Mouse (Mus musculus) lung, postnatal 0 days (tissue): Measurements from ENCODE around the gene Atxn7l1. TPM values are rescaled to one million over a fixed set of nuclear protein-coding genes. Genes with fewer than 3 reads are reported as not detected.
A peak's percentile ranks its signal among the peaks of the same experiment; 100 is the strongest.

Experiments used
- ATAC-seq: fragments of 200-750 bp; cut with Nextera tagmentation; 2 replicates; pipeline ENCODE4 v1.8.0; 2017; ENCODE audit warnings: moderate library complexity
- DNase-seq: peaks from one replicate; pipeline ENCODE4 v3.0.0-alpha.2; 2016; ENCODE audit warnings: low spot score
- H3K27ac ChIP-seq: fragments of 300-500 bp; sonication (generic); 2 replicates; pipeline ENCODE4 v1.5.1; 2014; ENCODE audit warnings: antibody characterized with exemption, mild to moderate bottlenecking, low read length, mixed read lengths
- H3K27me3 ChIP-seq: fragments of 300-500 bp; sonication (generic); replicated peaks from 2 replicates; pipeline ENCODE4 v1.6.1; 2014; ENCODE audit warnings: low read length, mixed read lengths; ENCODE audit not compliant: insufficient read depth
- H3K36me3 ChIP-seq: fragments of 300-500 bp; sonication (generic); 2 replicates; pipeline ENCODE4 v1.6.1; 2014; ENCODE audit warnings: low read length, mixed read lengths; ENCODE audit not compliant: insufficient read depth
- H3K4me1 ChIP-seq: fragments of 300-500 bp; sonication (generic); 2 replicates; pipeline ENCODE4 v1.6.1; 2014; ENCODE audit warnings: antibody characterized with exemption, low read depth, low read length, mixed read lengths; ENCODE audit not compliant: insufficient read depth
- H3K4me2 ChIP-seq: fragments of 300-500 bp; sonication (generic); replicated peaks from 2 replicates; pipeline ENCODE4 v1.6.1; 2014; ENCODE audit warnings: low read depth, mild to moderate bottlenecking, low read length, moderate library complexity, mixed read lengths
- H3K4me3 ChIP-seq: fragments of 300-500 bp; sonication (generic); 2 replicates; pipeline ENCODE4 v1.5.1; 2014; ENCODE audit warnings: low read depth, low read length
- H3K9ac ChIP-seq: fragments of 300-500 bp; sonication (generic); replicated peaks from 2 replicates; pipeline ENCODE4 v1.6.1; 2014; ENCODE audit warnings: low read depth, mild to moderate bottlenecking
- H3K9me3 ChIP-seq: fragments of 300-500 bp; sonication (generic); 2 replicates; pipeline ENCODE4 v1.6.1; 2016; ENCODE audit warnings: low read length, mixed read lengths
- CTCF ChIP-seq: IDR thresholded peaks from 2 replicates; pipeline ENCODE4 v1.5.1; 2016; ENCODE audit warnings: antibody characterized with exemption, mild to moderate bottlenecking
- EP300 ChIP-seq: IDR thresholded peaks from 2 replicates; pipeline ENCODE4 v1.6.1; 2016; ENCODE audit warnings: antibody characterized with exemption, mild to moderate bottlenecking, control low read depth
- WGBS: fragments of 180-500 bp; shearing (Covaris S2); extraction: QIAGEN DNeasy Blood & Tissue Kit; methylation state at CpG from one replicate; pipeline ENCODE4 v1.1.7; 2014; 5-methylcytosine and 5-hydroxymethylcytosine counted together
- polyA plus RNA-seq: library from polyadenylated mRNA; unstranded; fragments of >200 nt; fragmentation: Nextera tagmentation; extraction: Ambion mirVana; gene quantifications from 2 replicates; pipeline ENCODE4 v1.2.1, GENCODE M21; 2015

The Atxn7l1 gene
- polyA plus RNA-seq, 1 experiment from 2014 or later = 10.2 TPM

- no peak for TF ChIP-seq CTCF
- TF ChIP-seq EP300 = no peak
- Histone ChIP-seq H3K27ac (no peak overlapping the region), H3K36me3 (no peaks in the 10 kb centered on the region), H3K9me3 (no peaks in the 10 kb centered on the region), H3K4me1 (no peaks in the 10 kb centered on the region), H3K9ac (no peak overlapping the region), H3K4me3 (no peak overlapping the region), H3K27me3 (no peaks in the 10 kb centered on the region), H3K4me2 (no peak overlapping the region)
- WGBS = 91% methylated on average over 9 of the region's 9 CpGs
- ATAC-seq (no peak), DNase-seq (no peak)
These were observed 157.6 kb downstream of the Atxn7l1 start for GRCm38 (mm10) chr12:33305106-33305505.

DNA sequence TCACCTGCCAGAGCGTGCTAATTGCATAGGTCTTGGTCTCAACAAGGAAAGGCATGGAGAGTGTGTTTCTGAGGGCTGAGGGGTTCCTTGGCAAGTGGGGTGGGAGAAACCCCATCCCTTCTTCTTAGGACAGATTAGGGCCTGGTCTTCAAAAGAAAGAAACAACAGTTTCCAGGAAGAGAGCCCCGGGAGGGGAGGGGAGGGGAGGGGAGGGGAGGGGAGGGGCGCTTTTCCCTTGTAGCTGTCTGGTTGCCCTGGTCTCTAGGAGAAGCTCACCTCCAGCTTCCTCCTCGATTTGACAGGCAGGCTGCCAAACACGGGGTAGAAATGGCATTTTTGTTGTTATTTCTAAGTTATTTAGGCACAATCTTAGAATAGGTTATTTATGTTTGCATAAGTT is 159.0 kb downstream of the Atxn7l1 start:
- ATAC-seq (no peak), DNase-seq (no peak)
- Histone ChIP-seq H3K9ac (no peak overlapping the region), H3K36me3 (no peaks in the 10 kb centered on the region), H3K27ac (no peak overlapping the region), H3K9me3 (no peaks in the 10 kb centered on the region), H3K4me3 (no peak overlapping the region), H3K27me3 (no peaks in the 10 kb centered on the region), H3K4me2 (no peak overlapping the region), H3K4me1 (no peaks in the 10 kb centered on the region)
- TF ChIP-seq CTCF (no peak), EP300 (no peak)
- 72% methylated on average over 3 of the region's 5 CpGs for WGBS

DNA sequence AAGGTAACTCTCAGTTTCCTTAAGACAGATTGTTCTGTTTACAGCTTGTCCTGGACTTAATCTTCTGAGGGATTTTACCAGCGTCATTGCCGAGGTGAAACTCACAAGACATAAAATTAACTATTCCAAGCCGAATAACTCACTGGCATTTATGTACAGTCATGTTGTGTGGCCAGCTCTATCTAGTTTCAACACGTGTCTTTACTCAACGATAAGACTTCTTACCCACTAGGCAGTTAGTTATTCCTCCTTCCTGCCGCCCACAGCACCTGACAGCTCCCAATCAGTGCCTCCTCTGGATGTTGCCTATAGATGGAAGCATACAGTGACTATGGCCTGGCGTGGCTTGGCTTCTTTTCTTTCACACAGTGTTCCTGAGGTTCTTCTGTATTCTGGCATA is 161.2 kb downstream of the Atxn7l1 start:
- TF ChIP-seq EP300 = no peak
- TF ChIP-seq CTCF = no peak
- Histone ChIP-seq H3K9ac (no peak overlapping the region), H3K4me1 (no peaks in the 10 kb centered on the region), H3K36me3 (no peaks in the 10 kb centered on the region), H3K27ac (no peak overlapping the region), H3K4me3 (no peak overlapping the region), H3K9me3 (no peaks in the 10 kb centered on the region), H3K4me2 (no peak overlapping the region), H3K27me3 (no peaks in the 10 kb centered on the region)
- whole genome bisulfite sequencing = 85% methylated on average over 7 of the region's 7 CpGs
- DNase-seq (no peak), ATAC-seq (no peak)

DNA sequence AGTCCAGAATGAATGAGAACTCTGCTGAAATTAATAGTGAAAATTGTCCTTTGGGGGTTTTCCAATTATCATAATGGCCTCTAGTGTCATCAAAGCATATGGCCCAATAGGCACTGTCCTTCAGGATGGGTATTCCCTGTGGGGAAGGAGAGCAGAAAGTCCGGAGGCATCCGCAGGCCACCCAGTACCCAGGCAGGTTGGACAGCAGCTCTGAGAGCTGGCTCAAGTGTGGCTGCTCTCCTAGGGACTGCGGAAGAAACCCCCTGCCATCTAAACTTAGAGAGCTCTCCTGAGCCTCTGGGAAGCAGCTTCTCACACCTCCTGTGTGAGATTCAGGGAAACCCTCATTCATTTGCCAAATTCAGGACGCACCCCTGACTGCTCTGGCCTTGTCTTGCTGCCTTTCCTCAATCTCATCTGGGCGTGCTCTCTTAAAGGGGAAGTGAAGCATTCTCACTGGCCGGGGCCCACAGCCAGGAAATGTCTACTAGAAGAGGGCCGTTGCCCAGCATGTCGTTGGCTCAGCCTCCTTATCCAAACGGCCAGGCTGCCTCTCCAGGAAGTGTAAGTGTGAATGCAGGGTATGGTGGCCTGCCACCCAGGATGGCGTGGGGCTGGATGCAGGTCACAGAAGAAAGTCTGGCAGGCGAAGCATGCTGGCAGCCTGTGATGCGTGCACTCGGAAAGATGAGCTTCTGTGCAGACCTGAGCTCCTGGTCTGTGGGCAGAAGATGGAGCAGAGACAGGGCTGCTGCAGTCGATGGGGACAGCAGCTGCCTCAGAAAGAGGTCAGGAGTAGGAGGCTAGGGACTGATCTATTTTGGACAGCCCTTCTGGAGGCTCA is 166.6 kb downstream of the Atxn7l1 start:
- peak; percentile 88 for DNase-seq
- Histone ChIP-seq H3K4me3 (0 out of 2 replicates have a peak overlapping the region, but pooled peaks have one; percentile 8), H3K9ac (no peak overlapping the region)

DNA sequence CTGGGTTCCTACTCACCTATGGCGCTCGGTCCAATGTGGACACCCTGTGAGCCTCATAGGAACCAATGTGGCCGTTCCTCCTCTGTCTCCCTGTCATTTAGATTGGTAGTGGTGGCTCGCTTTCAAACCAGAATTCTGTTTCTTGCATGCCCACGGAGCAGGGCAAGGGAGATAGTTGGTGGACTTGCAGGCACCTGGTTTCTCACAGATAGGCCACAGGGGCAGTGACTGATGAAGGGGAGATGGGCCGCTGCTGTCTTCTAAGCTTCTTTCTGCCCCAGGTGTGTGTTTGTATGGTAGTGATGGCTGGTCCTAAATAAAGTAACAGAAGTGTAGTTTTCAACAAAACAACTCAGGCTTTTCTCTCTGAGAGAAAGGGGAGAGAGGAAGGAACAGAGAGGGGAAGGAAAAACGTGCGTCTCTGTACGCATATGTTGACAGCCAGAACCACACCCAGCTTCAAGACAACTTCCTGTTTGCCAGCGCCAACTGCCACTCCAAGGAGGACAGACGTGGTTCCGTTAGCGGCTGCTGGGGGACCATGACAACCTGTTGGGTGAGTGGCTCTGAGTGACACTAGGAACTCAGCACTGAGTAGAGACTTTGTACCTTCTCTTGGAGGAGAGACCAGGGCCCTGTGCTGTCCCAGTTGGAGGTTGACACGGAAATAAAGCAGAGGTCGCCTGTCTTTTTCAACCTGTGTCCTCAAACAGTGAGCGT is 167.6 kb downstream of the Atxn7l1 start:
- WGBS = 60% methylated on average over 16 of the region's 16 CpGs
- DNase-seq = peak; percentile 76
- Histone ChIP-seq H3K4me1 (peaks cover 15% of the 10 kb centered on the region; the same call in 1 of the 2 replicates), H3K9me3 (no peaks in the 10 kb centered on the region), H3K4me3 (0 out of 2 replicates have a peak overlapping the region, but pooled peaks have one; percentile 8), H3K36me3 (no peaks in the 10 kb centered on the region), H3K4me2 (peak overlapping the region; percentile 47), H3K27ac (peak overlapping the region; percentile 54; the same call in 1 of the 2 replicates), H3K9ac (no peak overlapping the region), H3K27me3 (no peaks in the 10 kb centered on the region)
- TF ChIP-seq EP300 (peak; percentile 40; the same call in 1 of the 2 replicates), CTCF (no peak)
- peak; percentile 72 for ATAC-seq

More for the DNA sequence above, 166.6 kb downstream of the Atxn7l1 start:
- TF ChIP-seq CTCF (no peak), EP300 (no peak; the same call in 1 of the 2 replicates)
- 8% methylated on average over 14 of the region's 14 CpGs for WGBS
- peaks cover 15% of the 10 kb centered on the region; the same call in 1 of the 2 replicates for H3K4me1 ChIP-seq
- H3K27ac ChIP-seq = peak overlapping the region; percentile 59; the same call in 1 of the 2 replicates
- ATAC-seq = peak; percentile 74
- no peaks in the 10 kb centered on the region for H3K27me3 ChIP-seq
- H3K4me2 ChIP-seq = peak overlapping the region; percentile 47
- no peaks in the 10 kb centered on the region for H3K9me3 ChIP-seq
- no peaks in the 10 kb centered on the region for H3K36me3 ChIP-seq

- Histone ChIP-seq H3K27ac (no peak overlapping the region), H3K4me2 (no peak overlapping the region), H3K27me3 (no peaks in the 10 kb centered on the region), H3K9me3 (no peaks in the 10 kb centered on the region), H3K36me3 (no peaks in the 10 kb centered on the region), H3K4me3 (no peak overlapping the region), H3K4me1 (peaks cover 15% of the 10 kb centered on the region; the same call in 1 of the 2 replicates), H3K9ac (no peak overlapping the region)
- 45% methylated on average over 5 of the region's 5 CpGs for WGBS
- ATAC-seq = 0 out of 2 replicates have a peak, but pooled peaks have one; percentile 20
- TF ChIP-seq CTCF (no peak), EP300 (no peak)
- DNase-seq = no peak
These were observed 168.3 kb downstream of the Atxn7l1 start for GRCm38 (mm10) chr12:33315804-33316203.
